ENCODE assay signal across 8 mouse cellular contexts in genomic region chr19:41831718-41832391, GRCm38 (mm10). TPM values are rescaled to one million over a fixed set of nuclear protein-coding genes. Genes with fewer than 3 reads are reported as not detected.
A peak's percentile ranks its signal among the peaks of the same experiment; 100 is the strongest.
DNase-seq lines count a peak whose midpoint lies in the region; ATAC-seq and TF ChIP-seq lines count a peak whose summit lies in the region.

No protein-coding gene starts in this region.

- peaks cover 24% of the 10 kb centered on the region for H3K4me1 ChIP-seq in heart, embryonic 15.5 days (replicated peaks)
- H3K4me1 ChIP-seq in bone marrow, adult 2 months (ENCODE audit: control insufficient read depth, insufficient read depth, low read length) = peaks cover 1% of the 10 kb centered on the region
- H3K4me1 ChIP-seq in heart, postnatal 0 days (ENCODE audit: control insufficient read depth, insufficient read depth) = peaks cover 19% of the 10 kb centered on the region; the same call in 1 of the 2 replicates
- H3K4me1 ChIP-seq in midbrain, embryonic 11.5 days (ENCODE audit: control insufficient read depth, insufficient read depth, low read length) = peaks cover 28% of the 10 kb centered on the region

- peak overlapping the region; percentile 78 for H3K4me3 ChIP-seq in heart, embryonic 15.5 days
- H3K4me3 ChIP-seq in bone marrow, adult 2 months (replicated peaks; ENCODE audit: control insufficient read depth, low read depth, low read length) = peak overlapping the region; percentile 54
- H3K4me3 ChIP-seq in heart, postnatal 0 days (ENCODE audit: low read depth, low read length) = peak overlapping the region; percentile 79; the same call in 1 of the 2 replicates
- H3K4me3 ChIP-seq in midbrain, embryonic 11.5 days (ENCODE audit: low read depth, low read length) = peak overlapping the region; percentile 67

- H3K36me3 ChIP-seq in heart, embryonic 15.5 days = no peaks in the 10 kb centered on the region
- no peaks in the 10 kb centered on the region for H3K36me3 ChIP-seq in heart, postnatal 0 days (replicated peaks; ENCODE audit: control insufficient read depth, insufficient read depth, low read length)
- H3K36me3 ChIP-seq in midbrain, embryonic 11.5 days (ENCODE audit: control insufficient read depth, insufficient read depth, low read length) = no peaks in the 10 kb centered on the region

- no peak for TF ChIP-seq CTCF in bone marrow, adult 2 months (IDR thresholded peaks at IDR 0.05; ENCODE audit: control insufficient read depth, insufficient read depth, low read length)
- no peak; the same call in 1 of the 2 replicates for TF ChIP-seq CTCF in heart, postnatal 0 days (IDR thresholded peaks at IDR 0.05; ENCODE audit: low read depth)

- no peak for DNase-seq in heart, adult 9 months (ENCODE audit: low spot score in 2 of 2)
- DNase-seq in heart, postnatal 0 days (ENCODE audit: low spot score) = no peak
- peak; percentile 89 for DNase-seq in midbrain, embryonic 11.5 days (ENCODE audit: low spot score, missing footprints)
- no peak for DNase-seq in layer of hippocampus, postnatal 25 days (ENCODE audit: extremely low spot score in 1 of 2, low spot score in 1 of 2)
- no peak for DNase-seq in frontal cortex, postnatal 36 days (ENCODE audit: low spot score in 2 of 2)
- no peak for DNase-seq in adrenal gland, postnatal 25 days

- 0 out of 2 replicates have a peak overlapping the region, but pooled peaks have one; percentile 14 for H3K9ac ChIP-seq in heart, embryonic 15.5 days
- H3K9ac ChIP-seq in heart, postnatal 0 days (replicated peaks; ENCODE audit: low read depth, low read length) = no peak overlapping the region
- H3K9ac ChIP-seq in midbrain, embryonic 11.5 days (ENCODE audit: low read length) = peak overlapping the region; percentile 73

- no peak for TF ChIP-seq EP300 in heart, postnatal 0 days (IDR thresholded peaks at IDR 0.05; ENCODE audit: low read depth)

- TF ChIP-seq POLR2A in bone marrow, adult 2 months (IDR thresholded peaks at IDR 0.05; ENCODE audit: borderline replicate concordance, control insufficient read depth, low read depth, low read length) = no peak

- peak overlapping the region; percentile 96 for H3K4me2 ChIP-seq in heart, embryonic 15.5 days
- peak overlapping the region; percentile 100 for H3K4me2 ChIP-seq in heart, postnatal 0 days (ENCODE audit: low read depth, low read length)
- peak overlapping the region; percentile 99 for H3K4me2 ChIP-seq in midbrain, embryonic 11.5 days

- WGBS in heart, embryonic 15.5 days = 20% methylated on average over 14 of the region's 14 CpGs
- WGBS in bone marrow, adult 2 months = 42% methylated on average over 14 of the region's 14 CpGs
- WGBS in heart, postnatal 0 days = 25% methylated on average over 14 of the region's 14 CpGs
- 4% methylated on average over 14 of the region's 14 CpGs for WGBS in midbrain, embryonic 11.5 days

- no peaks in the 10 kb centered on the region for H3K9me3 ChIP-seq in heart, embryonic 15.5 days (replicated peaks)
- no peaks in the 10 kb centered on the region for H3K9me3 ChIP-seq in heart, postnatal 0 days (replicated peaks; ENCODE audit: control insufficient read depth, low read length)
- H3K9me3 ChIP-seq in midbrain, embryonic 11.5 days (ENCODE audit: control insufficient read depth, low read length) = no peaks in the 10 kb centered on the region

- ATAC-seq in heart, embryonic 15.5 days (replicated peaks; ENCODE audit: insufficient number of reproducible peaks, insufficient read depth, low FRiP score, low read depth) = no peak
- ATAC-seq in heart, postnatal 0 days (ENCODE audit: insufficient read depth, low read depth) = no peak
- ATAC-seq in midbrain, embryonic 11.5 days (ENCODE audit: low FRiP score) = no peak

- peaks cover 20% of the 10 kb centered on the region for H3K27me3 ChIP-seq in heart, embryonic 15.5 days
- peaks cover 15% of the 10 kb centered on the region for H3K27me3 ChIP-seq in heart, postnatal 0 days (ENCODE audit: control insufficient read depth, insufficient read depth, low read length)
- peaks cover 6% of the 10 kb centered on the region; the same call in 1 of the 2 replicates for H3K27me3 ChIP-seq in midbrain, embryonic 11.5 days (ENCODE audit: control insufficient read depth, insufficient read depth, low read length)

- no peak overlapping the region for H3K27ac ChIP-seq in heart, embryonic 15.5 days
- no peak overlapping the region for H3K27ac ChIP-seq in bone marrow, adult 2 months (ENCODE audit: control insufficient read depth, insufficient read depth, low read depth, low read length, poor library complexity)
- no peak overlapping the region for H3K27ac ChIP-seq in heart, postnatal 0 days (ENCODE audit: low read depth)
- no peak overlapping the region for H3K27ac ChIP-seq in midbrain, embryonic 11.5 days (ENCODE audit: low read depth, low read length)

RNA-seq across cellular contexts. Expression of gene Frat1, which starts 2.1 kb away (rescaled TPM):
- polyA plus RNA-seq in heart, embryonic 15.5 days (2015; fragmentation: Nextera tagmentation; extraction: Ambion mirVana) = 2.1 and 2.6 TPM in 2 replicates
- 6.4 and 12.0 TPM in 2 replicates for polyA plus RNA-seq in bone marrow, adult 2 months (2011; ENCODE audit: insufficient read depth, insufficient read length, low replicate concordance, missing spikeins)
- 2.1 and 5.9 TPM in 2 replicates for total RNA-seq in heart, postnatal 0 days (2014; rRNA removed; ENCODE audit: low replicate concordance)
- 3.4 and 5.2 TPM in 2 replicates for polyA plus RNA-seq in heart, postnatal 0 days (2015; fragmentation: Nextera tagmentation; extraction: Ambion mirVana)
- 9.7 and 10.1 TPM in 2 replicates for polyA plus RNA-seq in midbrain, embryonic 11.5 days (2014; fragmentation: Nextera tagmentation; extraction: Ambion mirVana)
- 10 to 100 TPM; 22.4 to 24.8 TPM for total RNA-seq in layer of hippocampus, postnatal 25 days (2021)
- 7.7 and 11.1 TPM in 2 replicates for total RNA-seq in adrenal gland, postnatal 25 days (2021)

RNA-seq across cellular contexts. Expression of gene Frat2, which starts 16.1 kb away (rescaled TPM):
- 2.2 and 3.5 TPM in 2 replicates for polyA plus RNA-seq in heart, embryonic 15.5 days (2015; fragmentation: Nextera tagmentation; extraction: Ambion mirVana)
- polyA plus RNA-seq in bone marrow, adult 2 months (2011; ENCODE audit: insufficient read depth, insufficient read length, low replicate concordance, missing spikeins) = 4.5 and 9.7 TPM in 2 replicates
- 5.6 and 8.7 TPM in 2 replicates for total RNA-seq in heart, postnatal 0 days (2014; rRNA removed; ENCODE audit: low replicate concordance)
- polyA plus RNA-seq in heart, postnatal 0 days (2015; fragmentation: Nextera tagmentation; extraction: Ambion mirVana) = 1.4 and 1.9 TPM in 2 replicates
- 6.6 and 7.2 TPM in 2 replicates for polyA plus RNA-seq in midbrain, embryonic 11.5 days (2014; fragmentation: Nextera tagmentation; extraction: Ambion mirVana)
- total RNA-seq in layer of hippocampus, postnatal 25 days (2021) = 10 to 100 TPM; 13.9 to 14.9 TPM
- total RNA-seq in adrenal gland, postnatal 25 days (2021) = 4.0 and 6.6 TPM in 2 replicates

RNA-seq across cellular contexts. Expression of gene Arhgap19, which starts 30.0 kb away (rescaled TPM):
- polyA plus RNA-seq in heart, embryonic 15.5 days (2015; fragmentation: Nextera tagmentation; extraction: Ambion mirVana) = 9.3 and 12.8 TPM in 2 replicates
- 25.5 and 26.6 TPM in 2 replicates for polyA plus RNA-seq in bone marrow, adult 2 months (2011; ENCODE audit: insufficient read depth, insufficient read length, low replicate concordance, missing spikeins)
- total RNA-seq in heart, postnatal 0 days (2014; rRNA removed; ENCODE audit: low replicate concordance) = 11.1 and 13.2 TPM in 2 replicates
- polyA plus RNA-seq in heart, postnatal 0 days (2015; fragmentation: Nextera tagmentation; extraction: Ambion mirVana) = 2.4 and 2.7 TPM in 2 replicates
- polyA plus RNA-seq in midbrain, embryonic 11.5 days (2014; fragmentation: Nextera tagmentation; extraction: Ambion mirVana) = 36.6 and 38.8 TPM in 2 replicates
- total RNA-seq in layer of hippocampus, postnatal 25 days (2021) = 1 to 10 TPM; 2.4 to 2.5 TPM
- total RNA-seq in adrenal gland, postnatal 25 days (2021) = 5.6 and 6.1 TPM in 2 replicates
